Mouse (Mus musculus) forebrain, embryonic 11.5 days (tissue): Measurements from ENCODE around the gene Rprd1b. TPM values are rescaled to one million over a fixed set of nuclear protein-coding genes. Genes with fewer than 3 reads are reported as not detected.
"Not testable (repeated sequence)": the region's sequence is repeated elsewhere in the genome, so short reads cannot be mapped to it uniquely, and the experiment has no call there.

Experiments used
- ATAC-seq: fragments of 200-750 bp; cut with Nextera tagmentation; replicated peaks from 2 replicates; pipeline ENCODE4 v1.8.0; 2017; ENCODE audit warnings: moderate TSS enrichment; ENCODE audit not compliant: low FRiP score
- DNase-seq: peaks from one replicate; pipeline ENCODE4 v3.0.0-alpha.2; 2017; ENCODE audit warnings: low spot score
- H3K27ac ChIP-seq: fragments of 300-500 bp; sonication (generic); 2 replicates; pipeline ENCODE4 v1.5.1; 2014; ENCODE audit warnings: low read depth, low read length
- H3K27me3 ChIP-seq: fragments of 300-500 bp; sonication (generic); 2 replicates; pipeline ENCODE4 v1.6.1; 2014; ENCODE audit warnings: mild to moderate bottlenecking, low read length, mixed read lengths; ENCODE audit not compliant: control insufficient read depth, insufficient read depth
- H3K36me3 ChIP-seq: fragments of 300-500 bp; sonication (generic); 2 replicates; pipeline ENCODE4 v1.6.1; 2014; ENCODE audit warnings: mild to moderate bottlenecking, low read length, moderate library complexity, mixed read lengths; ENCODE audit not compliant: control insufficient read depth, insufficient read depth
- H3K4me1 ChIP-seq: fragments of 300-500 bp; sonication (generic); replicated peaks from 2 replicates; pipeline ENCODE4 v1.6.1; 2014; ENCODE audit warnings: low read length, mixed read lengths; ENCODE audit not compliant: control insufficient read depth, insufficient read depth
- H3K4me2 ChIP-seq: fragments of 300-500 bp; sonication (generic); 2 replicates; pipeline ENCODE4 v1.6.1; 2014; ENCODE audit warnings: low read depth, mild to moderate bottlenecking, low read length, moderate library complexity, mixed read lengths; ENCODE audit not compliant: severe bottlenecking
- H3K4me3 ChIP-seq: fragments of 300-500 bp; sonication (generic); 2 replicates; pipeline ENCODE4 v1.5.1; 2014; ENCODE audit warnings: low read depth, low read length
- H3K9ac ChIP-seq: fragments of 300-500 bp; sonication (generic); 2 replicates; pipeline ENCODE4 v1.6.1; 2014; ENCODE audit warnings: low read length
- H3K9me3 ChIP-seq: fragments of 300-500 bp; sonication (generic); 2 replicates; pipeline ENCODE4 v1.6.1; 2016; ENCODE audit warnings: low read length, mixed read lengths; ENCODE audit not compliant: control insufficient read depth
- WGBS: fragments of 180-500 bp; shearing (Covaris S2); extraction: QIAGEN DNeasy Blood & Tissue Kit; methylation state at CpG from one replicate; pipeline ENCODE4 v1.1.7; 2014; 5-methylcytosine and 5-hydroxymethylcytosine counted together
- polyA plus RNA-seq: library from polyadenylated mRNA; unstranded; fragments of >200 nt; fragmentation: Nextera tagmentation; extraction: Ambion mirVana; gene quantifications from 2 replicates; pipeline ENCODE4 v1.2.1, GENCODE M21; 2014

Rprd1b gene
- polyA plus RNA-seq, 1 experiment from 2014 or later = 65.6 TPM

- H3K27me3 ChIP-seq = no peaks in the 10 kb centered on the region
- peaks cover 7% of the 10 kb centered on the region; the same call in 1 of the 2 replicates for H3K36me3 ChIP-seq
- no peak overlapping the region for H3K9ac ChIP-seq
- H3K27ac ChIP-seq = no peak overlapping the region
- H3K4me3 ChIP-seq = no peak overlapping the region
- peak; percentile 68 for DNase-seq
- WGBS = 65% methylated on average over 3 of the region's 3 CpGs
- no peaks in the 10 kb centered on the region for H3K4me1 ChIP-seq
- no peak for ATAC-seq
- H3K4me2 ChIP-seq = no peak overlapping the region
- H3K9me3 ChIP-seq = no peaks in the 10 kb centered on the region
Measured at GRCm38 (mm10) chr2:158047903-158048302, 19.6 kb downstream of the Rprd1b start.

DNA sequence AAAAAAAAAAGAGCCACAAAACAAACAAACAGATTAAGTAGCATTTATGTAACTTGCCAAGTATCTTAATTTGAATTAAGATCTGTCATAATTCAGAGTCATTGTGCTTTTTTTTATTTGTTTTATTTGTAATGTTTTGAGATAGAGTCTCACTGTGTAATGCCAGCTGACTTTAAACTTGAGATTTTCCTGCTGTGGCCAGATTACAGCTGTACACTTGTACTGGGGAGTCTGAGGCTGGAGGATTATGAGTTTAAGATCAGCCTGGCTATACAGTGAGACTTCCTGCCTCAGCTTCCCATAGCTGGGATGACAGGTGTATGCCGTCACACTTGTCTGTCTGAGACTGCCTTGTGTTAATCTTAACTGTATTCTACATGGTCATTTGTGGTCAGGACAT, 20.4 kb downstream of the Rprd1b start:
- WGBS = 97% methylated on average over 1 of the region's 1 CpGs
- Histone ChIP-seq H3K4me2 (no peak overlapping the region), H3K9ac (no peak overlapping the region), H3K9me3 (no peaks in the 10 kb centered on the region), H3K36me3 (peaks cover 3% of the 10 kb centered on the region; the same call in 1 of the 2 replicates), H3K27ac (no peak overlapping the region), H3K4me1 (no peaks in the 10 kb centered on the region), H3K27me3 (no peaks in the 10 kb centered on the region), H3K4me3 (no peak overlapping the region)
- ATAC-seq (no peak), DNase-seq (no peak)

GRCm38 (mm10) chr2:158050116-158050515, 21.8 kb downstream of the Rprd1b start:
- 94% methylated on average over 8 of the region's 8 CpGs for WGBS
- peaks cover 3% of the 10 kb centered on the region; the same call in 1 of the 2 replicates for H3K36me3 ChIP-seq

DNA sequence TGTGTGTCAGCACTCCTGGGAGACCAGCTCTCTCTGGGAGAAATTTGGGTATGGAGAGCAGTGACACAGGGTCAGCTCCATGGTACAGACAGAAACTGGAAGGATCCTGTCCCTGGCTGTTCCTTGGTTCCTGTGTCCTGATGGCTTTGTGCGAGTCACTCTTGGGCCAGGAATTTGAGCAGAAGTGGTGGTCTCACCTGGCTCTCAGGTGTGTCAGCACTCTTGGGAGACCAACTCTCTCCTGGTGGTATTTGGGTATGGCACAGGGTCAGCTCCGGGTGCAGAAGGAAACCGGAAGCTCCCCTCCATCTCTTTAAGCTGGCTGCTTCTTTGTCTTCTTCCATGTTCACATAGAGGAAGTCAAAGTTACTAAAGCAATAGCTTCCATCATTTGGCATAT, 26.3 kb downstream of the Rprd1b start:
- no peak for DNase-seq
- H3K9ac ChIP-seq = no peak overlapping the region
- H3K4me2 ChIP-seq = no peak overlapping the region
- no peak overlapping the region for H3K4me3 ChIP-seq
- no peaks in the 10 kb centered on the region for H3K9me3 ChIP-seq
- no peak overlapping the region for H3K27ac ChIP-seq
- WGBS = 89% methylated on average over 3 of the region's 3 CpGs
- no peak for ATAC-seq
- H3K27me3 ChIP-seq = no peaks in the 10 kb centered on the region
- H3K36me3 ChIP-seq = peaks cover 3% of the 10 kb centered on the region; the same call in 1 of the 2 replicates
- H3K4me1 ChIP-seq = no peaks in the 10 kb centered on the region

More at GRCm38 (mm10) chr2:158050116-158050515, 21.8 kb downstream of the Rprd1b start:
- no peak overlapping the region for H3K4me3 ChIP-seq
- no peaks in the 10 kb centered on the region for H3K4me1 ChIP-seq
- H3K27me3 ChIP-seq = no peaks in the 10 kb centered on the region
- DNase-seq = no peak
- no peak overlapping the region for H3K4me2 ChIP-seq
- H3K9ac ChIP-seq = no peak overlapping the region
- ATAC-seq = no peak
- no peaks in the 10 kb centered on the region for H3K9me3 ChIP-seq
- H3K27ac ChIP-seq = no peak overlapping the region

DNA sequence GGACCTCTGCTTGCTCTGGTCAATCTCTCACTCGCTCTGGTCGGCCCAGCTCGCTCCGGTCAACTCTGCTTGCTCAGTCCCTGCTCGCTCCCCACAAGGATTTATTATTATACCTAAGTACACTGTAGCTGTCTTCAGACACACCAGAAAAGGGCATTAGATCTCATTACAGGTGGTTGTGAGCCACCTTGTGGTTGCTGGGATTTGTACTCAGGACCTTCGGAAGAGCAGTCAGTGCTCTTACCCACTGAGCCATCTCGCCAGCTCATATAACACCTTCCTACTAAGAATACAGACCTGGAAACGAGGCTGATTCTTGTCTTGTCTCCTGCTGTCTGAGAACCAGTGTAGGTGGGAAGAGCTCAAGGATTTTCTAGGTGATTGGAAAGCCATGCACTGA, 27.1 kb downstream of the Rprd1b start:
- not testable (repeated sequence) for H3K36me3 ChIP-seq, H3K4me3 ChIP-seq, H3K4me2 ChIP-seq, H3K27ac ChIP-seq, DNase-seq, H3K9me3 ChIP-seq, ATAC-seq, H3K27me3 ChIP-seq, H3K4me1 ChIP-seq, H3K9ac ChIP-seq
- 93% methylated on average over 8 of the region's 8 CpGs for WGBS

GRCm38 (mm10) chr2:158057030-158057429, 28.7 kb downstream of the Rprd1b start:
- H3K27ac ChIP-seq = no peak overlapping the region
- no peak overlapping the region for H3K4me3 ChIP-seq
- WGBS = 91% methylated on average over 3 of the region's 3 CpGs
- no peak overlapping the region for H3K4me2 ChIP-seq
- no peaks in the 10 kb centered on the region for H3K4me1 ChIP-seq
- H3K9me3 ChIP-seq = no peaks in the 10 kb centered on the region
- no peak for DNase-seq
- ATAC-seq = no peak
- no peaks in the 10 kb centered on the region for H3K27me3 ChIP-seq
- H3K36me3 ChIP-seq = no peaks in the 10 kb centered on the region; the same call in 1 of the 2 replicates
- H3K9ac ChIP-seq = no peak overlapping the region

GRCm38 (mm10) chr2:158058534-158058933, 30.2 kb downstream of the Rprd1b start:
- DNase-seq = no peak
- 91% methylated on average over 10 of the region's 10 CpGs for WGBS
- no peak overlapping the region for H3K4me2 ChIP-seq
- ATAC-seq = no peak
- no peak overlapping the region for H3K9ac ChIP-seq
- H3K27ac ChIP-seq = no peak overlapping the region
- H3K36me3 ChIP-seq = no peaks in the 10 kb centered on the region; the same call in 1 of the 2 replicates
- H3K9me3 ChIP-seq = no peaks in the 10 kb centered on the region
- no peaks in the 10 kb centered on the region for H3K4me1 ChIP-seq
- no peaks in the 10 kb centered on the region for H3K27me3 ChIP-seq
- no peak overlapping the region for H3K4me3 ChIP-seq

- H3K4me2 ChIP-seq = no peak overlapping the region
- no peak overlapping the region for H3K9ac ChIP-seq
- ATAC-seq (no peak), DNase-seq (no peak)
- H3K27me3 ChIP-seq = no peaks in the 10 kb centered on the region
- no peaks in the 10 kb centered on the region for H3K9me3 ChIP-seq
- H3K4me3 ChIP-seq = no peak overlapping the region
- WGBS = 87% methylated on average over 8 of the region's 8 CpGs
- no peaks in the 10 kb centered on the region for H3K4me1 ChIP-seq
- no peaks in the 10 kb centered on the region; the same call in 1 of the 2 replicates for H3K36me3 ChIP-seq
- H3K27ac ChIP-seq = no peak overlapping the region
Measured at GRCm38 (mm10) chr2:158059666-158060105, 31.4 kb downstream of the Rprd1b start.

DNA sequence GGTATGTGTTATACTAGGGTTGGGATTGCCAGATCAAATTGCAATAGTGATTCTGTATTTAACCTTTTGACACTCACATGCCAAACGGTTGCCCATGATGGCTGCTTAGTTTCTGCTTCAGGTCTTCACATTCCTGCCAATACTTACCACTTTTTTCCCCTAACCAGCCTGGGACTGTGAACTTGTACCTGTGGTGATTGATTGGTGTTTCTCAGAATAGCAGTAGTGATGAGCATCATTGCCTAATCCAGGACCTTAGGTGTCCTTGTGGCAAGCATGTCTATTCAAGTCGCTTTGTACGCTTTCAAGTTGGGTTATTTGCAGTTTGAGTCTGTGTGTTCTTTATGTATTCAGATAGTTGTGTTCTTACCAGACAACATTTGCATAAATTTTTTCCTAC, 34.7 kb downstream of the Rprd1b start:
- H3K4me1 ChIP-seq = no peaks in the 10 kb centered on the region
- DNase-seq (no peak), ATAC-seq (no peak)
- H3K9me3 ChIP-seq = no peaks in the 10 kb centered on the region
- H3K9ac ChIP-seq = no peak overlapping the region
- WGBS = 91% methylated on average over 3 of the region's 3 CpGs
- H3K27ac ChIP-seq = no peak overlapping the region
- peaks cover 2% of the 10 kb centered on the region; the same call in 1 of the 2 replicates for H3K36me3 ChIP-seq
- no peaks in the 10 kb centered on the region for H3K27me3 ChIP-seq
- no peak overlapping the region for H3K4me3 ChIP-seq
- no peak overlapping the region for H3K4me2 ChIP-seq
